Comparison of ENCODE assay signal across 13 mouse cellular contexts in genomic region chrX:153151766-153152165, GRCm38 (mm10).
"Had no signal": no experiment of that assay in that cellular context is flagged by ENCODE, and none has a peak within 500 bp of the region (broad histone marks: within the 10 kb centered on the region; RNA-seq: fewer than 3 reads in every experiment).

No protein-coding gene starts in this region.

- DNase-seq: liver, postnatal 0 days; lung, adult 2 months; lung, postnatal 14 days; lung, postnatal 36 days; midbrain, embryonic 14.5 days; retina, postnatal 1 day; right cerebral cortex, adult 18-20 months; right cerebral cortex, postnatal 25 days; right cerebral cortex, postnatal 4 days; spleen, adult 18-20 months; thymus, adult 18-20 months; thymus, postnatal 14 days; thymus, postnatal 36 days had no signal
